Mouse (Mus musculus) telencephalon, adult 2 months (tissue): ENCODE results near the gene Sgcd.
"Not testable (repeated sequence)": the region's sequence is repeated elsewhere in the genome, so short reads cannot be mapped to it uniquely, and the experiment has no call there.

Experiments used
- DNase-seq: peaks from one replicate; pipeline ENCODE4 v3.0.0-alpha.2; 2011; ENCODE audit warnings: low read depth, low spot score

Sgcd gene

GRCm38 (mm10) chr11:47460149-47460548 is 528.6 kb downstream of the Sgcd start:
- no peak for DNase-seq

DNA sequence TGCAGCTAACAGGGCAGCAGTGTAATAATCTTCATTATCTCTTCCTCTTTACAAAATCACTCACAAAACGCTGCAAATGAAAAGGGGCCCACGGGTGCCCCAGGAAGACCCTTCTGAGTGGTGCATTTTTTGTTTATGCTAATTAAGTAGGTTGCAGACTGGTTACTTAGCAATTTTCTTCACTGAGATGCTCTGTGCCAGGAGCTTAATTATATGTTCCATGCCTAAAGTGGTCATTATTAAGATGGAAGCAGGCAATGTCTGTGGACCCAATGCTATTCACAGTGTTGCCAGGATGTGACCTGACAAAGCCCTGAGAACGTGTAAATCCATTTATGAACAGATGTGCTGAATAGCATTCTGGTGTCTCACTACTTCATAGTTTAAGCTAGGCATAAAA is 529.6 kb downstream of the Sgcd start:
- DNase-seq, result peak; percentile 16

- no peak for DNase-seq
These were observed 541.0 kb downstream of the Sgcd start for GRCm38 (mm10) chr11:47447790-47448189.

- DNase-seq, result no peak
These were observed 542.4 kb downstream of the Sgcd start for GRCm38 (mm10) chr11:47446337-47446736.

GRCm38 (mm10) chr11:47445683-47446082 is 543.1 kb downstream of the Sgcd start:
- DNase-seq, result no peak

GRCm38 (mm10) chr11:47442266-47442665 is 546.5 kb downstream of the Sgcd start:
- no peak for DNase-seq

- DNase-seq, result no peak
These were observed 589.2 kb downstream of the Sgcd start for GRCm38 (mm10) chr11:47399607-47400006.

- DNase-seq, result not testable (repeated sequence)
These were observed 598.0 kb downstream of the Sgcd start for GRCm38 (mm10) chr11:47390798-47391197.

- no peak for DNase-seq
These were observed 599.4 kb downstream of the Sgcd start for GRCm38 (mm10) chr11:47389327-47389726.

DNA sequence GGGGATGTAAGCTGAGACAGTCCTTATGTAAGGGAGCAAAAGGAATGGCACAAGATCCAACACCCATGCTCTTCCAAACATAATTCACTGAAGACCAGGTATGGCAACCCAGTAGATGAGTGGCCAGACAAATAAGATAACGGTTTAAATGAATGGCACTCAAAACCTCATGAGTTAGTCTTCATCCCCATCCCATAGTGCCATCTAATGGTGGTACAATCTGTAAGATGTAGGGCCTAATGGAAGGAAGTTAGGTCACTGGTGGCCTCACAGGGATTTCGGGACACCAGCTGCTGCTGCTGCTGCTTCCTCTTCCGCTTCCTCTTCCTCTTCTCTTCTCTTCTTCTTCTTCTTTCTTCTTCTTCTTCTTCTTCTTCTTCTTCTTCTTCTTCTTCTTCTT is 601.0 kb downstream of the Sgcd start:
- no peak for DNase-seq

DNA sequence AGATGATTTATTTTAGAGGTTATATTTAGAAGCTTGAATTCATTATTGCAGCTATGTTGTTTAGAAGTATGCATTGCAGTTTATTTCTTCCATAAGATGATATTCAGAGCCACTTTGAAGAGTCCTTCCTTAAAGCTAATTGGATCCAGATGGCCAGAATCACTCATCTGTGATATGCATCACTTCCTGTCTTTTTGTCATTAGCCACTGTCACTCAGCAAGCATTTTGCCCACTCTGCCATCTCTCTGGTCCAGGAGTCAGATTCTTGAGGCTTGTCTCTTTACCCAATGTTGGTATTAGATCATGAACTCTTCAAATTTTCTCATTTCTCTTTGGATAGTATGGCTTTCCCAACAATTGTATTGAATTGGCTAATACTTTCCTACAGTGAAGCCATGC is 602.6 kb downstream of the Sgcd start:
- DNase-seq, result no peak

- no peak for DNase-seq
These were observed 609.2 kb downstream of the Sgcd start for GRCm38 (mm10) chr11:47379630-47379958.

- DNase-seq, result peak; percentile 21
These were observed 609.7 kb downstream of the Sgcd start for GRCm38 (mm10) chr11:47378843-47379629.

GRCm38 (mm10) chr11:47377421-47377820 is 611.3 kb downstream of the Sgcd start:
- DNase-seq, result no peak

GRCm38 (mm10) chr11:47376915-47377314 is 611.9 kb downstream of the Sgcd start:
- DNase-seq, result no peak

DNA sequence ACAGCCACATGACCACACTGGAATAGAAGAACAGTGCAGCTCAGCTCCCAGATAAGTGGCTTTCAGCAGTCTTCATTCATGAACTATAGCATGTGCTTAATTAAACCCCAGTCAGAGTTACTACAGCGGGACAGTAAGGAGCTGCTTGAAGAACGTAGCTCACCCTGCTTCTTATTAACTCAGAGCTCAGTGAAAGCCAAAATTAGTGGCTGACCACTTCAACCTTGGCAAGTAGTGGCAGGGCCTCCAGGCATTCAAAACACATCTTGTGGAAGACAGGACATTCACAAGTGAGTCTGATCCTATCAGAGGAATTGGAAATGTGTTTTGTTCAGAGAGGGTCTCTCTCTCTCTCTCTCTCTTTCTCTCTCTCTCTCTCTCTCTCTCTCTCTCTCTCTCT is 617.2 kb downstream of the Sgcd start:
- no peak for DNase-seq

- DNase-seq, result no peak
These were observed 637.2 kb downstream of the Sgcd start for GRCm38 (mm10) chr11:47351585-47351984.

DNA sequence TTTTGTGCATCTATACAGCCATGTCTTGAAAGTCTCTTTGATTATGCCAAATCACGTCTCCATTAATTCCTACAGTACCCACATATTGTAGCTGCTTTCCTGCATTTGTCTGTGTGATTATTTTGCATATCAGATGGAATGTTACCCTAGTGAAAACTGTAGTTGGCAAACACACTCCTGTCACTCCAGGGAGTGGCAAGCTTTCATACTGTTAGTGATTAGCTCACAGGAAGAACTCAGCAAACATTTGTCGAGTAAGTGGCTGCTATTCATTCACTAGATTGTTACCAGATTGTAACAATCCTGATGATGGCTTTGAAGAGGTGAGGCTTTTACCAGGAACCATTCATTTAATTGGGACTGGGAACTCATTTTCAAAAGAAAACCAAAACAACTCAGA is 645.3 kb downstream of the Sgcd start:
- DNase-seq, result no peak

DNA sequence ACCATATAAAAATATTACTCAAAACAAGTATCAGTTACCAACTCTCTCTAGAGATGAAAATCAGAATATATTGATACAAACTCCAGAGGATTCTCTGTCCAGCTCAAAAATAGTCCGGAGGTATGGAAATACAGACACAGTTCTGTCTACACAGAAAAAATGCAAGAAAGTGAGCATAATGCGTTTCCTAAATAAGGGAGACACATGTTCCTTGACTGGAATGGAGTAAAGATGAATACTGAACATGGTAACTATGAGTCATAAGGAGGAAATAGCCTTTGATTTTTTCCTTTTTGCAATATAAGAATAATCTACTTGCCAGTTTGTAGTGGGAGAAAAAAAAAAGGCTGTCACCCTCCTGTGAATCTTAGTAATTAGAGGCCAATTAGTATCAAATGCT is 655.1 kb downstream of the Sgcd start:
- peak; percentile 32 for DNase-seq

DNA sequence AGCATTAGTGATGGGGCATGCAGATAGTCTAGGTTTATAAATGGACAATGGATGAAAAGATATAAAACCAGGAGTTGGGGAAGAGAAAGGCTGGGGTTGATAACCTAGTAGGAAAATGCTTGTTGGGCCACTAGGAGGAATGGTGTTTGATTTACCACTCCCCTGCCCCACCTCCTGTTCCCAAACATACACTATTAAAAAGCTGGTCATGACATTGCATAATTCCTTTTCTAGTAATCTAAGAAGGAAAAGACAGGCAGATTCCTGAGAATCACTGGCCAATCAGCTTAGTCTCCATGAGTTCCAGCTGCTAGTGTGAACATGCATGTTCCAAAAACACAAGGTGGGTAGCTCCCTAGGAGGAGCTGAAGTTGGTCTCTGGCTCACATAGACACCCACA is 683.2 kb downstream of the Sgcd start:
- DNase-seq, result no peak

DNA sequence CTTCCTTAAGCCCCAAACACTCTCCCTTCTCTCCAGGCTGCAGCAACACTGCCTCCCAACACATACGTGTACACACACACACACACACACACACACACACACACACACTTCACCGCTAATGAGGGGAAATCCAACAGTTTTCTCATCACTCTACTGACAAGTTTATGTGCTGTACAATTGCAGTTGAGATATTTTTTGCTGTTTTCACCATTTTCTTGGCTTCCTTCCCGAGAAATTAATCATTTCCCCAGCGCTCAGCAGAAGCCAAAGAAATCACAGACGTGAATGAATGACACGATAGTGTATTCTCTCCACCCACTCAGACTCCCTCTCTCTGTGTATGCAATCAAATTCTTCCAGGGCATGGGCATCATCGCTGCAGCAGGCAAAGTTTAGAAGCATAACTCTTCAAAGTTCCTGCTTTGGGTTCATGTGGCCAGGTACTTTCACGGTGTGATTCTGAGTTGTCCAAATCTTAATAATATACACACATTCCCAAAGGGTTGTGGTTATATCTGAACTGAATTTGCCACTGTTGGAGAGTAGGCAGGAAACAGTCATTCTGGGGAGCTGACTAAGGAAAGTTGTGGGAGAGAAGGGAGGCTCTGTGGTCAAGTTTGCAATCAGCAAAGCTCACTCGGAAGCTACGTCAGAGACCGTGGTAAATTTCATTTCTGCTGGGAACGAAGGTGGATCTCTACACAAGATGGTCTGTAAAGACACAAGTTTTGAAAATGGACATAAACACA is 683.9 kb downstream of the Sgcd start:
- peak; percentile 79 for DNase-seq

DNA sequence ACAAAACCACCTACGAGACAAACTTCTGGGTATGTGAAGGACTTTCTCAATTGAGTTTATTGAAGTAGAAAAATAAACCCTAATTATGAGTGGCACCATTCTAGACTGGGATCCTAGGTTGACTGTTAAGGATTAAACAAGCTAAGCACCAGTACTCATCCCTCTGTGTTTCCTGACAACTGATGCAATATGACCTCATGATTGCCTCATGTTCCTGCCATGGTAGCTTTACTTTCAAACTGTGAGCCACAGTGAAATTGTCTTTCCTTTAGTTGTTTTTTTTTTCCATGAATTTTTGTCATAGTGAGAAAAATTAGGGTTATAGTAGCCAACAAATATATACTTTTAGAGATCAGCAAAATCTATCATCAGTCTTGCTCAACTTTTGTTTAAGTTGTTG is 689.0 kb downstream of the Sgcd start:
- DNase-seq, result no peak

GRCm38 (mm10) chr11:47297805-47298340 is 690.9 kb downstream of the Sgcd start:
- no peak for DNase-seq
